In the genomic region with DNA sequence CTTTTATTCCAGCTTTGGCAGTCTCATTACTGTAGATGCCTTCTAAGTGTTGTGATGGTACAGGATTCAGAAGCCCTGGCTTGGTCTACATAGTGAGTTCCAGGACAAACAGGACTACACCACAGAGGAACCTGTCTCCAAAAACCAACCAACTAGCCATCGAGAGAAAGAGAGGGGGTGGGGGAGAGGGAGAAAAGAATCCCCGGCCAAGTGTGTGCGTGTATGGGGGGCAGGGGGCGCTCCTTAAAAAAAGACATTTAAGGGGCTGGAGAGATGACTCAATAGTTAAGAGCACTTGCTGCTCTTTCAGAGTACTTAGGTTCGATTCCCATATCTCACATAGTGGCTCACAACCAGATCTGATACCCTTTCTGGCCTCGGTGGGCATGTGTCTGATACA, we compare ENCODE assay signal across 8 mouse cellular contexts. TPM values are rescaled to one million over a fixed set of nuclear protein-coding genes. Genes with fewer than 3 reads are reported as not detected.
DNase-seq lines count a peak whose midpoint lies in the region; ATAC-seq and TF ChIP-seq lines count a peak whose summit lies in the region.

No protein-coding gene starts in this region.

- peak overlapping the region; percentile 81 for H3K4me3 ChIP-seq in heart, embryonic 13.5 days
- peak overlapping the region; percentile 89; the same call in 1 of the 2 replicates for H3K4me3 ChIP-seq in ES-Bruce4 (ENCODE audit: low read depth, low read length)
- peak overlapping the region; percentile 81 for H3K4me3 ChIP-seq in hindbrain, embryonic 13.5 days
- peak overlapping the region; percentile 79; the same call in 1 of the 2 replicates for H3K4me3 ChIP-seq in midbrain, embryonic 11.5 days (ENCODE audit: low read depth, low read length)

- H3K4me1 ChIP-seq in heart, embryonic 13.5 days, result peaks cover 52% of the 10 kb centered on the region
- no peaks in the 10 kb centered on the region for H3K4me1 ChIP-seq in ES-Bruce4 (ENCODE audit: control insufficient read depth, insufficient read depth, low read length)
- peaks cover 59% of the 10 kb centered on the region for H3K4me1 ChIP-seq in hindbrain, embryonic 13.5 days (replicated peaks)
- H3K4me1 ChIP-seq in midbrain, embryonic 11.5 days (ENCODE audit: control insufficient read depth, insufficient read depth, low read length), result peaks cover 41% of the 10 kb centered on the region

- ATAC-seq in heart, embryonic 13.5 days (ENCODE audit: extremely low read depth, insufficient number of reproducible peaks, low FRiP score, low TSS enrichment), result no peak
- no peak for ATAC-seq in hindbrain, embryonic 13.5 days (ENCODE audit: low FRiP score)
- ATAC-seq in midbrain, embryonic 11.5 days (ENCODE audit: low FRiP score), result no peak

- TF ChIP-seq POLR2A in ES-Bruce4 (IDR thresholded peaks at IDR 0.05; ENCODE audit: insufficient read depth, low read length), result no peak

- peak overlapping the region; percentile 93 for H3K4me2 ChIP-seq in heart, embryonic 13.5 days
- H3K4me2 ChIP-seq in hindbrain, embryonic 13.5 days, result peak overlapping the region; percentile 86
- peak overlapping the region; percentile 79 for H3K4me2 ChIP-seq in midbrain, embryonic 11.5 days

- H3K9ac ChIP-seq in heart, embryonic 13.5 days, result peak overlapping the region; percentile 88
- H3K9ac ChIP-seq in ES-Bruce4 (ENCODE audit: low read depth, poor library complexity, severe bottlenecking), result peak overlapping the region; percentile 72
- peak overlapping the region; percentile 85 for H3K9ac ChIP-seq in hindbrain, embryonic 13.5 days
- peak overlapping the region; percentile 21; the same call in 1 of the 2 replicates for H3K9ac ChIP-seq in midbrain, embryonic 11.5 days (ENCODE audit: low read length)

- H3K27ac ChIP-seq in heart, embryonic 13.5 days (replicated peaks), result peak overlapping the region; percentile 91; the same call in 1 of the 2 replicates
- H3K27ac ChIP-seq in ES-Bruce4 (ENCODE audit: insufficient read depth, low read length), result peak overlapping the region; percentile 72; the same call in 1 of the 2 replicates
- no peak overlapping the region for H3K27ac ChIP-seq in hindbrain, embryonic 13.5 days
- H3K27ac ChIP-seq in midbrain, embryonic 11.5 days (ENCODE audit: low read depth, low read length), result no peak overlapping the region

- H3K36me3 ChIP-seq in heart, embryonic 13.5 days, result peaks cover 22% of the 10 kb centered on the region
- peaks cover 22% of the 10 kb centered on the region for H3K36me3 ChIP-seq in ES-Bruce4 (ENCODE audit: control insufficient read depth, insufficient read depth, low read length, poor library complexity, severe bottlenecking)
- peaks cover 22% of the 10 kb centered on the region for H3K36me3 ChIP-seq in hindbrain, embryonic 13.5 days
- H3K36me3 ChIP-seq in midbrain, embryonic 11.5 days (ENCODE audit: control insufficient read depth, insufficient read depth, low read length), result no peaks in the 10 kb centered on the region

- TF ChIP-seq EP300 in ES-Bruce4 (IDR thresholded peaks at IDR 0.05; ENCODE audit: insufficient read depth, low read depth, low read length), result no peak

- no peak for TF ChIP-seq CTCF in ES-Bruce4 (IDR thresholded peaks at IDR 0.05; ENCODE audit: low read depth, low read length)

- no peak for DNase-seq in heart, adult 9 months (ENCODE audit: low spot score in 2 of 2)
- DNase-seq in midbrain, embryonic 11.5 days (ENCODE audit: low spot score, missing footprints), result no peak
- DNase-seq in spleen, postnatal 4 days (ENCODE audit: low spot score in 2 of 2), result no peak
- DNase-seq in thymus, postnatal 14 days, result no peak
- DNase-seq in cerebellum, adult 9-10 months, result no peak

- H3K27me3 ChIP-seq in heart, embryonic 13.5 days (replicated peaks), result no peaks in the 10 kb centered on the region
- no peaks in the 10 kb centered on the region for H3K27me3 ChIP-seq in ES-Bruce4 (ENCODE audit: control insufficient read depth, insufficient read depth, low read length, poor library complexity, severe bottlenecking)
- no peaks in the 10 kb centered on the region for H3K27me3 ChIP-seq in hindbrain, embryonic 13.5 days
- no peaks in the 10 kb centered on the region for H3K27me3 ChIP-seq in midbrain, embryonic 11.5 days (ENCODE audit: control insufficient read depth, insufficient read depth, low read length)

- WGBS in heart, embryonic 13.5 days, result 43% methylated on average over 6 of the region's 6 CpGs
- WGBS in hindbrain, embryonic 13.5 days, result 59% methylated on average over 6 of the region's 6 CpGs
- WGBS in midbrain, embryonic 11.5 days, result 60% methylated on average over 6 of the region's 6 CpGs

- H3K9me3 ChIP-seq in heart, embryonic 13.5 days, result no peaks in the 10 kb centered on the region
- H3K9me3 ChIP-seq in ES-Bruce4 (replicated peaks; ENCODE audit: control insufficient read depth, insufficient read depth, low read length, poor library complexity, severe bottlenecking), result no peaks in the 10 kb centered on the region
- no peaks in the 10 kb centered on the region for H3K9me3 ChIP-seq in hindbrain, embryonic 13.5 days
- H3K9me3 ChIP-seq in midbrain, embryonic 11.5 days (ENCODE audit: control insufficient read depth, low read length), result no peaks in the 10 kb centered on the region

RNA-seq across cellular contexts. Expression of gene Top3a, which starts 1.6 kb away (rescaled TPM):
- 9.7 and 11.0 TPM in 2 replicates for polyA plus RNA-seq in heart, embryonic 13.5 days (2015; fragmentation: Nextera tagmentation; extraction: Ambion mirVana)
- polyA plus RNA-seq in ES-Bruce4 (2011; ENCODE audit: insufficient read depth, insufficient read length, low read depth, missing spikeins), result 19.6 and 20.4 TPM in 2 replicates
- 10.3 and 10.4 TPM in 2 replicates for polyA plus RNA-seq in hindbrain, embryonic 13.5 days (2015; fragmentation: Nextera tagmentation; extraction: Ambion mirVana)
- polyA plus RNA-seq in midbrain, embryonic 11.5 days (2014; fragmentation: Nextera tagmentation; extraction: Ambion mirVana), result 16.0 and 17.4 TPM in 2 replicates

RNA-seq across cellular contexts. Expression of gene Smcr8, which starts 1.7 kb away (rescaled TPM):
- 3.7 and 3.9 TPM in 2 replicates for polyA plus RNA-seq in heart, embryonic 13.5 days (2015; fragmentation: Nextera tagmentation; extraction: Ambion mirVana)
- polyA plus RNA-seq in ES-Bruce4 (2011; ENCODE audit: insufficient read depth, insufficient read length, low read depth, missing spikeins), result 18.4 and 20.0 TPM in 2 replicates
- polyA plus RNA-seq in hindbrain, embryonic 13.5 days (2015; fragmentation: Nextera tagmentation; extraction: Ambion mirVana), result 5.9 and 6.5 TPM in 2 replicates
- 9.2 and 10.1 TPM in 2 replicates for polyA plus RNA-seq in midbrain, embryonic 11.5 days (2014; fragmentation: Nextera tagmentation; extraction: Ambion mirVana)

RNA-seq across cellular contexts. Expression of gene Shmt1, which starts 35.9 kb away (rescaled TPM):
- polyA plus RNA-seq in heart, embryonic 13.5 days (2015; fragmentation: Nextera tagmentation; extraction: Ambion mirVana), result 40.4 and 42.8 TPM in 2 replicates
- polyA plus RNA-seq in ES-Bruce4 (2011; ENCODE audit: insufficient read depth, insufficient read length, low read depth, missing spikeins), result 99.2 and 113 TPM in 2 replicates
- 7.9 and 12.2 TPM in 2 replicates for polyA plus RNA-seq in hindbrain, embryonic 13.5 days (2015; fragmentation: Nextera tagmentation; extraction: Ambion mirVana)
- 46.2 and 51.7 TPM in 2 replicates for polyA plus RNA-seq in midbrain, embryonic 11.5 days (2014; fragmentation: Nextera tagmentation; extraction: Ambion mirVana)

RNA-seq across cellular contexts. Expression of gene Mief2, which starts 47.4 kb away (rescaled TPM):
- 17.4 and 17.7 TPM in 2 replicates for polyA plus RNA-seq in heart, embryonic 13.5 days (2015; fragmentation: Nextera tagmentation; extraction: Ambion mirVana)
- 7.1 and 9.4 TPM in 2 replicates for polyA plus RNA-seq in ES-Bruce4 (2011; ENCODE audit: insufficient read depth, insufficient read length, low read depth, missing spikeins)
- polyA plus RNA-seq in hindbrain, embryonic 13.5 days (2015; fragmentation: Nextera tagmentation; extraction: Ambion mirVana), result 21.2 and 22.4 TPM in 2 replicates
- polyA plus RNA-seq in midbrain, embryonic 11.5 days (2014; fragmentation: Nextera tagmentation; extraction: Ambion mirVana), result 10.2 and 13.6 TPM in 2 replicates

RNA-seq across cellular contexts. Expression of gene Flii, which starts 48.5 kb away (rescaled TPM):
- polyA plus RNA-seq in heart, embryonic 13.5 days (2015; fragmentation: Nextera tagmentation; extraction: Ambion mirVana), result 75.4 and 79.1 TPM in 2 replicates
- polyA plus RNA-seq in ES-Bruce4 (2011; ENCODE audit: insufficient read depth, insufficient read length, low read depth, missing spikeins), result 49.0 and 52.5 TPM in 2 replicates
- 64.7 and 68.2 TPM in 2 replicates for polyA plus RNA-seq in hindbrain, embryonic 13.5 days (2015; fragmentation: Nextera tagmentation; extraction: Ambion mirVana)
- 52.3 and 59.3 TPM in 2 replicates for polyA plus RNA-seq in midbrain, embryonic 11.5 days (2014; fragmentation: Nextera tagmentation; extraction: Ambion mirVana)

Comparison
In these comparisons a context has a peak if more than half of its experiments do, and no peak if none do; other contexts are left out.
1. H3K27ac ChIP-seq: peak in heart, embryonic 13.5 days (single experiment) and ES-Bruce4 (single experiment); none in hindbrain, embryonic 13.5 days (single experiment) and midbrain, embryonic 11.5 days (single experiment).
2. H3K9ac ChIP-seq: peak in every context shown above with its lines; median percentile 88 in heart, embryonic 13.5 days; 85 in hindbrain, embryonic 13.5 days; 72 in ES-Bruce4; 21 in midbrain, embryonic 11.5 days.
3. Peak in every context shown above with its lines, with median percentiles within 50 percentile points of each other: H3K4me2 ChIP-seq and H3K4me3 ChIP-seq.